Mouse (Mus musculus) cerebellum, adult 8-10 months (tissue): ENCODE measurements around the gene Selp.

ENCODE experiments used
- DNase-seq: peaks from one replicate; pipeline ENCODE4 v3.0.0; 2022

Selp gene

GRCm38 (mm10) chr1:164119892-164120776 is 5.1 kb downstream of the Selp start:
- DNase-seq = no peak

GRCm38 (mm10) chr1:164120777-164121158 is 5.7 kb downstream of the Selp start:
- DNase-seq = no peak

GRCm38 (mm10) chr1:164123836-164124235 is 8.8 kb downstream of the Selp start:
- no peak for DNase-seq

GRCm38 (mm10) chr1:164130013-164130412 is 14.9 kb downstream of the Selp start:
- no peak for DNase-seq

- DNase-seq = no peak
Measured at GRCm38 (mm10) chr1:164132609-164133008, 17.5 kb downstream of the Selp start.

GRCm38 (mm10) chr1:164134101-164134500 is 19.0 kb downstream of the Selp start:
- DNase-seq = no peak

- no peak for DNase-seq
Measured at GRCm38 (mm10) chr1:164135360-164135759, 20.3 kb downstream of the Selp start.

- no peak for DNase-seq
Measured at GRCm38 (mm10) chr1:164135960-164136359, 20.9 kb downstream of the Selp start.

- no peak for DNase-seq
Measured at GRCm38 (mm10) chr1:164136636-164137035, 21.6 kb downstream of the Selp start.

- peak; percentile 34 for DNase-seq
Measured at GRCm38 (mm10) chr1:164138365-164139130, 23.5 kb downstream of the Selp start.

GRCm38 (mm10) chr1:164139464-164139863 is 24.4 kb downstream of the Selp start:
- no peak for DNase-seq

- DNase-seq = no peak
Measured at GRCm38 (mm10) chr1:164149083-164149482, 34.0 kb downstream of the Selp start.

- DNase-seq = no peak
Measured at GRCm38 (mm10) chr1:164151387-164152088, 36.5 kb downstream of the Selp start, which contains the start of gene F5. Gene F5, plus strand, starts transcription at chr1:164151838.

- DNase-seq = no peak
Measured at GRCm38 (mm10) chr1:164152836-164153235, 37.8 kb downstream of the Selp start.

- no peak for DNase-seq
Measured at GRCm38 (mm10) chr1:164154983-164155382, 39.9 kb downstream of the Selp start.

- DNase-seq = no peak
Measured at GRCm38 (mm10) chr1:164158571-164158970, 43.5 kb downstream of the Selp start.

- DNase-seq = no peak
Measured at GRCm38 (mm10) chr1:164159781-164160180, 44.7 kb downstream of the Selp start.

- DNase-seq = no peak
Measured at GRCm38 (mm10) chr1:164162745-164163144, 47.7 kb downstream of the Selp start.

- DNase-seq = no peak
Measured at GRCm38 (mm10) chr1:164168818-164169217, 53.8 kb downstream of the Selp start.

- no peak for DNase-seq
Measured at GRCm38 (mm10) chr1:164170434-164170833, 55.4 kb downstream of the Selp start.

- DNase-seq = no peak
Measured at GRCm38 (mm10) chr1:164173145-164173544, 58.1 kb downstream of the Selp start.

GRCm38 (mm10) chr1:164176856-164177255 is 61.8 kb downstream of the Selp start:
- DNase-seq = no peak

GRCm38 (mm10) chr1:164178429-164178828 is 63.4 kb downstream of the Selp start:
- DNase-seq = no peak
